Mouse (Mus musculus) CD8-positive naive resting alpha-beta T cell, adult 2 months (primary cell): ENCODE data around the gene Pcdh7.
"Not testable (repeated sequence)": the region's sequence is repeated elsewhere in the genome, so short reads cannot be mapped to it uniquely, and the experiment has no call there.

ENCODE experiments used
- DNase-seq, 2 experiments: peaks; one replicate each; pipeline ENCODE4 v3.0.0; 2022; ENCODE audit warnings: low read depth in 2 of 2, low spot score in 2 of 2

Gene Pcdh7

DNA sequence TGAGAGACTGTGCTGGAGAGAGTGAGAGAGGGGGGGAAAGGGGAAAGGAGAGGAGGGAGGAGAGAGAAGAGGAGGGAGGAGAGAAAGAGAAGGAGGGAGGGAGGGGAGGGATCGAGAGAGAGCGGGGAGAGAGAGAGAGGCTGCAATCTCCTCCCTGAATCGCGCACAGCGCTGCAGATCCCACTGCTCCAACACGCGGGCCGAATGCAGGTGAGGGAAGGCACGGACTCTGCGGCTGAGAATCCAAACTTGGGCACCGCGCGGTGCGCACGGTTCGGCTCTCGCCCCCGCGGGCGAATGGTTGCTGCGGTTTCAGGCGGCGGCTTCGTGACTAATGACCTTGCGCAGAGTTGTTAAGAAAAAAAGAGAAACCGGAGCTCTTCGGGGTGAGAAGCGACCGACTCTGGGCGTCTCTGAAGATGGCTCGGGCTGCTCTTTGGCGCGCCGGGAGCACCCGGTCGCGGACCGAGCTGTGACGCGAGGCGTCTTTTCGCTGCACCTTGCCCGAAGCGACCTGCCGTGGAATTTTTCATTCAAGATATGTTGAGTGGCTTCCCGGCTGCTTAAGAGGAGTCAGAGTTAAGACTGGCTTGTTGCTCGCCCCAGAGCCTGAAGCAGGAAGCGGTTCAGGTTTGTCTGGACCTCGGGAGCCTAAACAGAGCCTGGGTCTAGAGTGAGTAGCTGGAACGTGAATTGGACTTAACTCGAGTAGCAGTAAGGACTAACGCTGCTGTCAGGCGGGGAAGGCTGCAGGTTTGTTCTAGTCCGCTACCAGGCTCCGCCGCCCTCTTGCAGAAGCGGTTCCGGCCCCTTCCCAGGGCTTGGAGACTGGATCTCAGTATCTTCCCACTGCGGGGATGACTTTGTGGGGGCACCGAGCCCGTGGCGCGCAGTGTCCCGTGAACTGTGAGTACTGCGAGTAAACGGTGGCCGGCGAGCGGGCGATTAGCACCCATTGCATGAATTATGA is at the start of gene Pcdh7:
Pcdh7 (plus strand) TSS at position 62 of the 970 bp plus-strand sequence.
- peak in 1 of 2 experiments; percentile 2 for DNase-seq

DNA sequence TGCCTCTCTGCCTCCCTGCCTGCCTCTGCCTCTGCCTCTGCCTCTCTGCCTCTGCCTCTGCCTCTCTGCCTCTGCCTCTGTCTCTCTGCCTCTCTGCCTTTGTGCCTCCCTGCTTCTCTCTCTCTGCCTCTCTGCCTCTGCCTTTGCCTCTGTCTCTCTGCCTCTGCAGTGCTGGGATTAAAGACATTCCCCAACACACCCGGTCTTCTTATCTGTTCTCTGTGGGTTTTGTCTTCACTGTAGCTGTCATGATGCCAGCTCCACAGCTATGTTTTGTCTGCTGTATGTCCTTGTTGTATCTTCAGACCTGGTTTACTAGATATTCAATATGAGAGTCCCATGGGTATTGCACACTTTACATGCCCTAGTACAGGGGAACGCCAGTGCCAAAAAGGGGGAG is 40.8 kb upstream of the Pcdh7 start:
- not testable (repeated sequence) for DNase-seq

- no peak for DNase-seq
Observed at GRCm38 (mm10) chr5:57708396-57708795, 9.4 kb upstream of the Pcdh7 start.

GRCm38 (mm10) chr5:57713980-57714379 is 3.8 kb upstream of the Pcdh7 start:
- DNase-seq: peak in 1 of 2 experiments; percentile 5

- DNase-seq: peak in 1 of 2 experiments; percentile 5
Observed at GRCm38 (mm10) chr5:57714621-57715523, 2.9 kb upstream of the Pcdh7 start.

DNA sequence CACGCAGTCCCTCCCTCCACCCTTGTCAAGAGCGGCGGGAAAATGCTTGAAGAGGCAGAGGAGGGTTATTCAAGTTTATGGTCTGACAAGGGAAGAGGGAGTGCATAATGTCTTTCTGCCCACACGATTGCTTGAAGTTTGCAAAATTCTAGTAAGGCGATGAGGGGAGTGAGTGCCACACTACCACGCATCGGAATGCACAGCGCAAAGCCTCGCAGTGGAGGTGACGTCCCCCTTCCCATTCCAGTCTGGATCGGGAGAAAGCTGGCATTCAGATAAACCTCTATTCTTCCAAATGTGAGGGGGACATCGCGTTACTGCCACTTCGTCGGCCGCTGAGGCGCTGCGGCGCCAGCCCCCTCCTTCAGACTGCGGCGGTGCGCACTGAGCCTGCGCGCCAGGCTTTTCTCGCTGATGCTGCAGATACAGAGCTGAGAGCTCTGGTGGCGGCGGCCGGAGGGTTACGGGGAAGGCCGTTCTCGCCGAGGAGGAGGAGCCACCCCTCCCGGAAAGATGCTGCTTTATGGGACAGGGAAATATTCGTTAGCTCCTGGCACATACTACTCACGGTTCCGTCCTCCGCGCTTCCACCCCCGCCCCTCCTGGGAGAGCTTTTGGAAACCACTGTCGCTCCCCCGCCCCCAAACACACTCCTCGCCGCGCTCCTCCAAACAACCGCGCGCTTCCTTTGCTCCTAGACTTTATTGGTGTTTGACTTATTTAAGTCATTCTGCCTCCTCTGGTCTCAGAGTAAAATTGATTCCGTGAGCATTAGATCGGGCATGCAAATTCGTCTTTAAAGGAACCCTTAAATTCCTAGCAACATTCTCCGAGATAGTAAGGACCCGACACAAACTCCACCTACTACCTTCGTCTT is 2.0 kb upstream of the Pcdh7 start:
- peak in 1 of 2 experiments; percentile 11 for DNase-seq

- DNase-seq: no peak
Observed at GRCm38 (mm10) chr5:57716421-57717237, 1.1 kb upstream of the Pcdh7 start.

DNA sequence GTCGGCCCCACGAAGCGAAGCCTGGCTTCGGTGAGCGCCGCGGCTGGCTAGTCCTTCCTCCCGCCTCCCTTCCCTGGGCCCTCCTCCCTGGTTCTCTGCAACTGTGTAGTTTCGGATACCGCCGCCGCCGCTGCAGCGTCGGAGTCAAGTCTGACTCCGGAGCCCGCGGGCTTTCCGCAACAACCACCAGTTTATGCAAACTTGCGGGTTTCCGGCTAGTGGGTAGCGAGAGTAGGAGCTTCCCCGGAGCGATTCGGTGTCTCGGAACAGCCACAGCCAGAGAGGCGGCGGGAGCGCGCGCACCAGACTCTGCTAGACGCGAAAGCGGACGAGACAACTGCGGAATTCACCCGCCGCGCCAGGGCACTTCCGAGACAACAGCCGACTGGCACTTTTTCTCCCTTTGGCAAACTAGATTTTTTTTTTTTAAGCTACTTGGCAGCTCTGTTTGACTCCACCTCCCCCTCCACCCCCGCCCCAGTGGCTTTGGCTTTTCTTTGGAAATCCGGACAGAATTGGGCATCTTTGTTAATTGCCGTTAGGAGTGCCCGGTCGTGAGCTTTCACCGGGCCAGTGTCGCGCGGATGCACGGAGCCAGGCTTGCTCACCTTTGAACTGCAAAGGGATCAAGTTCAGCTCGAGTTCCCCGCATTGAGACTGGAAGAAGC is 395 bp upstream of the Pcdh7 start:
- DNase-seq: peak in 1 of 2 experiments; percentile 6

GRCm38 (mm10) chr5:57718876-57719593 is 1.3 kb downstream of the Pcdh7 start:
- DNase-seq: no peak

DNA sequence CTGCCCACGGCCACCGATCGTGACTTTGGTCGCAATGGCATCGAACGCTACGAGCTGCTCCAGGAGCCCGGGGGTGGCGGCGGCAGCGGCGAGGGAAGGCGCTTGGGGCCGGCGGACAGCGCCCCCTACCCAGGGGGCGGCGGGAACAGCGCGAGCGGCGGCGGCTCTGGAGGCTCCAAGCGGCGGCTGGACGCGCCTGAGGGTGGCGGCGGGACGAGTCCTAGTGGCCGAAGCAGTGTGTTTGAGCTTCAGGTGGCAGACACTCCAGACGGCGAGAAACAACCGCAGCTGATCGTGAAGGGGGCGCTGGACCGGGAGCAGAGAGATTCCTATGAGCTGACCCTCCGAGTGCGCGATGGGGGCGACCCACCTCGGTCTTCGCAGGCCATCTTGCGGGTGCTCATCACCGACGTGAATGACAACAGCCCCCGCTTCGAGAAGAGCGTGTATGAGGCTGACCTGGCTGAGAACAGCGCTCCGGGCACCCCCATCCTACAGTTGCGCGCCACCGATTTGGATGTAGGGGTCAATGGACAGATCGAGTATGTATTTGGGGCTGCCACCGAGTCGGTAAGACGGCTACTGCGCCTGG is 1.9 kb downstream of the Pcdh7 start:
- DNase-seq: peak in 1 of 2 experiments; percentile 20

- no peak for DNase-seq
Observed at GRCm38 (mm10) chr5:57720206-57720880, 2.6 kb downstream of the Pcdh7 start.

DNA sequence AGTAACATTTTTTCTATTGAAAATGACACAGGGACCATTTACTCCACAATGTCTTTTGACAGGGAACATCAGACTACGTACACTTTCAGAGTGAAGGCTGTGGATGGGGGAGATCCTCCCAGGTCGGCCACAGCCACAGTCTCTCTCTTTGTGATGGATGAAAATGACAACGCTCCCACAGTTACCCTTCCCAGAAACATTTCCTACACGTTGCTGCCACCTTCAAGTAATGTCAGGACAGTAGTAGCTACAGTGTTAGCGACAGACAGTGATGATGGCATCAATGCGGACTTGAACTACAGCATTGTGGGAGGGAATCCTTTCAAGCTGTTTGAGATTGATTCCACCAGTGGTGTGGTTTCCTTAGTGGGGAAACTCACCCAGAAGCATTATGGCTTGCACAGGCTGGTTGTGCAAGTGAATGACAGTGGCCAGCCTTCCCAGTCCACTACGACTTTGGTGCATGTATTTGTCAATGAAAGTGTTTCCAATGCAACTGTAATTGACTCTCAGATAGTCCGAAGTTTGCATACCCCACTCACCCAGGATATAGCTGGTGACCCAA is 3.5 kb downstream of the Pcdh7 start:
- DNase-seq: no peak

- DNase-seq: no peak
Observed at GRCm38 (mm10) chr5:57721927-57722326, 4.2 kb downstream of the Pcdh7 start.

GRCm38 (mm10) chr5:57733451-57733850 is 15.7 kb downstream of the Pcdh7 start:
- no peak for DNase-seq

DNA sequence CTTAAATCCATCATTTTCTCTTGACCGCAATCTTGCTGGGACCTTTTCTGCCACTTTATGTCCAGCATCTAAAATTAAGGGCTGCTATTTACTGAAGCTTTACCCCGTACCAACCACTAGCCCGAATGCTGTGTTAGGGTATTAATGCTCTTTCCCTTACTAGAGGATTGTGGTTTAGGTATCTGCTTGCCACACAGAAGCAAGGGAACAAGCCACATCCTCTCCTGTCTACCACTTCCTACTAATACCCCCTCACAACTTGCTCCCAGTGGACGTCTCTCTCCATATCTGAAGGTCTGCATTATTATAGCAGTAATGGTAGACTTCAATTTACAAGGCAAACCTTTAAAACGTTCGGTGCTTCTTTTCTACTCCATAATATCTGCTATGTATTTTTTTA is 18.0 kb downstream of the Pcdh7 start:
- DNase-seq: no peak

GRCm38 (mm10) chr5:57742924-57743323 is 25.2 kb downstream of the Pcdh7 start:
- no peak for DNase-seq

- DNase-seq: no peak
Observed at GRCm38 (mm10) chr5:57743956-57744661, 26.3 kb downstream of the Pcdh7 start.
